Mouse (Mus musculus): Measurements from ENCODE around the gene Hist1h4h. TPM values are rescaled to one million over a fixed set of nuclear protein-coding genes. Genes with fewer than 3 reads are reported as not detected.

The Hist1h4h gene
- 100 to 1,000 TPM; 263 to 347 TPM for total RNA-seq (2023)

GRCm38 (mm10) chr13:23530901-23531875 lies at the start of gene Hist1h4h:
TSS of gene Hist1h4h (plus strand) at chr13:23531050.

DNA sequence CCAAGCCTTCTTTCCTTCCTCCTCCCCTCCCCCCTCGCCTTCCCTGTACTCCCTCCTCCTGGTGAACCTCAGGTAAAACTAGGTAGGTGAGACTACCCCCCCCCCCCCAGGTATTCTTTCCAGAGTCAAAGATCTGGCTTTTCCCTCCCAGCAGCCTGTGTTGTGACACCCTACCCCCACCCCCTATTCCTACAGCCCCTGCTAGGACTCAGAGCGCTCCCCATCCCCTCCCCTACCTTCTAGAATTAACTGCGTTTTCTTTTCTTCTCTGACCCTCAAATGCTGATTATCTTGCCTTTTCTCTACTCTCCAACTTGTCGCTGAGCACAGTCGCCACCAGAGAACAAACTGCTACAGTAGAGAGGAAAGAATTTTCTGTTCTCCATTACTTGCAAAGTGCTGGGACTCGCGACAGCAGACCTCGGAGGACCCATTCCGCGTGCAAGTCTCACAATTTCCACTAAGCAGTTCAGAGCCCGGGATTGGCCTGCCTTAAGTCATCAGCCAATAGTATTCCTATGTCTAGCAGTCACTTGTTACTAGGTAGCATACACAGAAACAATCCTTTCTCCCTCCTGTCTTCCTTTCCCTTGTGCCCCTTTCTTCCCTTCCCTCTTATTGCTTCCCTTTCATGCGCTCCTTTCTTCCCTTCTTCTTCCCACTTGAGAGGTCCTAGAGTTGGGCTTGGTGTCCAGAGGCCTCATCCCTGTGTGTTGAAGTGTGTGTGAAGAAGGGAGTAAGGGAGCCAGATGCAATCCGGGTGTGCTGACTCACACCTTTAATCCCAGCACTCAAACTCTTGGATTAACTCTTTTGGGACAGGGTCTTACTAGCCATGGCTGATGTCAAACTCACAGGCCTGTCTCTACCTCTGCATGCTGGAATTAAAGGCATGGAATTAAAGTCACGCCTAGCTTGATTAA lies 42.2 kb upstream of the Hist1h4h start, which contains the start of gene Btn2a2:
Gene Btn2a2, minus strand, starts transcription at position 458 of the 923 bp plus-strand sequence.

GRCm38 (mm10) chr13:23533560-23534367 lies 2.9 kb downstream of the Hist1h4h start, which contains the start of gene Hist1h2af:
TSS of gene Hist1h2af (plus strand) at chr13:23533906.

DNA sequence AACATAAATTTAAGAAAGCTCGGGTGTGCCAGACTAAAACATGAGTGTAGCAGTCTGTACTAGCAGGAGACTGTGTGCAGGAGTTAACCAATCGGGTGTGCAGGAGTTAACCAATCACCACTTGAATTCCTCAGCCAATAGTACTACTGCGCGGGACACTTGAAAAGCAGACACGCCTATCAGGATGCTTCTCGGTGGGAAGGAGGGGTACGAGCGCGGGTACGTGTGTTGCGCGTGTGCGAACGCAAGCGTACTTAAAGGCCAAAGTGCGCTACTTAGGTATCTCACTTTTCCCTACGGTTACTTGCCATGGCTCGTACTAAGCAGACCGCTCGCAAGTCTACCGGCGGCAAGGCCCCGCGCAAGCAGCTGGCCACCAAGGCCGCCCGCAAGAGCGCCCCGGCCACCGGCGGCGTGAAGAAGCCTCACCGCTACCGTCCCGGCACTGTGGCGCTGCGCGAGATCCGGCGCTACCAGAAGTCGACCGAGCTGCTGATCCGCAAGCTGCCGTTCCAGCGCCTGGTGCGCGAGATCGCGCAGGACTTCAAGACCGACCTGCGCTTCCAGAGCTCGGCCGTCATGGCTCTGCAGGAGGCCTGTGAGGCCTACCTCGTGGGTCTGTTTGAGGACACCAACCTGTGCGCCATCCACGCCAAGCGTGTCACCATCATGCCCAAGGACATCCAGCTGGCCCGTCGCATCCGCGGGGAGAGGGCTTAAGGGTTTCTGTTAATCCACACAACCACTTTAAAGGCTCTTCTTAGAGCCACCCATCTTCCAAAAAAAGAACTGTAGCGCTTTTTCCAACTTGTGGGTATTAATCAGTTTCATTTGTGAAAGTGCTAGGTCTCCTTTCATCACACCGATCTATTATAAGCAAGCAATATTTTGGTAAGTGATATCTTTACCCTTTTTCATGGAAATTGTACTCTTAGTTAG lies 4.6 kb downstream of the Hist1h4h start, which contains the start of gene Hist1h3g:
Gene Hist1h3g, plus strand, starts transcription at position 286 of the 939 bp plus-strand sequence.

GRCm38 (mm10) chr13:23542999-23543607 lies 12.3 kb downstream of the Hist1h4h start, which contains the start of gene Hist1h2bh:
TSS of gene Hist1h2bh (minus strand) at chr13:23543392.

GRCm38 (mm10) chr13:23543965-23544786 lies 13.3 kb downstream of the Hist1h4h start, which contains the start of gene Hist1h3f:
TSS of gene Hist1h3f (plus strand) at chr13:23544052.

GRCm38 (mm10) chr13:23551146-23551834 lies 20.4 kb downstream of the Hist1h4h start, which contains the start of gene Hist1h4f:
TSS of gene Hist1h4f (minus strand) at chr13:23551648.

DNA sequence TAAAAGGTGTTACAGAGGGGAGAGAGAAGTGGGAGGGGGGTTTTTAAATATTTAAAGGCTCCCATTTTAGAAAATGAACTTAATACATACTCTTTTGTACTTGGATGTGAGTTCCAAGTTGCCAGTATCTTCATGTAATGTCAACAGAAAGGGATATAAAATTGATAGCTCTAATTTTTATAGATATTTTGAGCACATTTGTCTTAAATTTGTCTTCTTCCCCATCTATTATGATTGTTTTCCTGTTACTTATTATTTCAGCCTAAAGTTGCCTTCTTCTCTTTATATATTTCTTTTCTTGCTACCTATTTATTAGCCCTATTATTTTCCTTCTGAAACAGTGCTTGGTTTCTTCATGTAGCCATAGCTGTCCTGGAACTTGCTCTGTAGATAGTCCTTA lies 22.1 kb downstream of the Hist1h4h start, which contains the start of gene Hist1h1d:
Gene Hist1h1d, plus strand, starts transcription at position 301 of the 400 bp plus-strand sequence.

GRCm38 (mm10) chr13:23561883-23562659 lies 31.2 kb downstream of the Hist1h4h start, which contains the start of gene Hist1h3e:
TSS of gene Hist1h3e (minus strand) at chr13:23562369.

DNA sequence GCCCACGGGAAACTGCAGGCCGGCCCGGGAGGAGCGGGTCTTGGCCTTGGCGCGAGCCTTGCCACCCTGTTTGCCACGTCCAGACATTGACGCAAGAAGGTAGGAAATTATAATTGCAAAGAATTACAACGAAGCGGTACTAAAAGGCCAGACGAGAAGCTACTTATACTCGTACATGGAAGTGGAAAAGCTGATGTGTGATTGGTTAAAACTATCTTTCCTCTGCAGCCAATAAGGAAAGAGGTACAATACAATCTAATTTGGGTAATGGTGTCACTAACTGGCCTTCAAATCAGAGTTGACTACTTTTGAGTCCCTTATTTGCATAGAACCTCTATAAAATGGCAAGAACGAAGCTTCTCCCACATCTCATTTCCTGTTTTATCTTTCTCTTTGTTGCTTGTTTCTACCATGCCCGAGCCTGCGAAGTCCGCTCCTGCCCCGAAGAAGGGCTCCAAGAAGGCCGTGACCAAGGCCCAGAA lies 40.2 kb downstream of the Hist1h4h start, which contains the start of the genes Hist1h2ae and Hist1h2bg:
Gene Hist1h2ae, minus strand, starts transcription at position 199 of the 482 bp plus-strand sequence.
Gene Hist1h2bg, plus strand, starts transcription at position 375 of the 482 bp plus-strand sequence.

GRCm38 (mm10) chr13:23573898-23574524 lies 43.2 kb downstream of the Hist1h4h start, which contains the start of the genes Hist1h2bf and Hist1h2ad:
TSS of gene Hist1h2bf (minus strand) at chr13:23574196.
TSS of gene Hist1h2ad (plus strand) at chr13:23574381.

GRCm38 (mm10) chr13:23575271-23575851 lies 44.5 kb downstream of the Hist1h4h start, which contains the start of gene Hist1h3d:
TSS of gene Hist1h3d (plus strand) at chr13:23575763.

All from T-cell, adult 66 days (primary cell).